ENCODE assay signal across 22 mouse cellular contexts in the genomic region with DNA sequence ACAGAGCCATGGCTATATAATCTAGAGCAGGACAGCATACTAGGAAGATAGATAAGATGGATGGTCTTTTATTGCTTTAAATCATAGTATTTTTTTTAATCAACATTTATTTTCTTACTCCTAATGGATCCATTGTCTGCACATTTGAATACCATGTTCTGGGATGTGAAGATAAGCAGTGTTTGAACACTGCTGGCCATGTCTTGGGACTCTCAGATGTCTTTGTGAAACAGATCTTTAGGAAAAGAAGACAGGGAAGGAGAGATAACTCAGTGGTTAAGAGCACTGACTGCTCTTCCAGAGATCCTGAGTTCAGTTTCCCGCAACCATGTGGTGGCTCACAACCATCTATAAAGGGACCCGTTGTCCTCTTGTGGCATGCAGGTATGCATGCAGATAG. TPM values are rescaled to one million over a fixed set of nuclear protein-coding genes. Genes with fewer than 3 reads are reported as not detected.
DNase-seq lines count a peak whose midpoint lies in the region; ATAC-seq lines count a peak whose summit lies in the region.
"Had no signal": no experiment of that assay in that cellular context is flagged by ENCODE, and none has a peak within 500 bp of the region (broad histone marks: within the 10 kb centered on the region; RNA-seq: fewer than 3 reads in every experiment).

No protein-coding gene starts in this region.

- no peak overlapping the region for H3K27ac ChIP-seq in liver, embryonic 13.5 days
- H3K27ac ChIP-seq in liver, embryonic 11.5 days (ENCODE audit: low read depth, low read length), result no peak overlapping the region
- H3K27ac ChIP-seq in midbrain, embryonic 11.5 days (ENCODE audit: low read depth, low read length), result no peak overlapping the region
- no peak overlapping the region for H3K27ac ChIP-seq in midbrain, embryonic 10.5 days (replicated peaks)

- no peaks in the 10 kb centered on the region for H3K36me3 ChIP-seq in liver, embryonic 13.5 days
- no peaks in the 10 kb centered on the region for H3K36me3 ChIP-seq in liver, embryonic 11.5 days (ENCODE audit: control insufficient read depth, insufficient read depth, low read length)
- no peaks in the 10 kb centered on the region for H3K36me3 ChIP-seq in midbrain, embryonic 11.5 days (ENCODE audit: control insufficient read depth, insufficient read depth, low read length)
- no peaks in the 10 kb centered on the region for H3K36me3 ChIP-seq in midbrain, embryonic 10.5 days
- H3K36me3 ChIP-seq: G1E had no signal

- peaks cover 8% of the 10 kb centered on the region for H3K4me1 ChIP-seq in liver, embryonic 13.5 days (replicated peaks)
- H3K4me1 ChIP-seq in liver, embryonic 11.5 days (replicated peaks; ENCODE audit: control insufficient read depth, insufficient read depth, low read length), result no peaks in the 10 kb centered on the region
- no peaks in the 10 kb centered on the region for H3K4me1 ChIP-seq in midbrain, embryonic 11.5 days (ENCODE audit: control insufficient read depth, insufficient read depth, low read length)
- H3K4me1 ChIP-seq in midbrain, embryonic 10.5 days, result no peaks in the 10 kb centered on the region

- H3K9me3 ChIP-seq in liver, embryonic 13.5 days (replicated peaks), result no peaks in the 10 kb centered on the region
- H3K9me3 ChIP-seq in liver, embryonic 11.5 days (ENCODE audit: control insufficient read depth, low read length), result no peaks in the 10 kb centered on the region
- no peaks in the 10 kb centered on the region for H3K9me3 ChIP-seq in midbrain, embryonic 11.5 days (ENCODE audit: control insufficient read depth, low read length)
- no peaks in the 10 kb centered on the region for H3K9me3 ChIP-seq in midbrain, embryonic 10.5 days (replicated peaks)
- H3K9me3 ChIP-seq: G1E had no signal

- H3K9ac ChIP-seq in liver, embryonic 13.5 days, result no peak overlapping the region
- H3K9ac ChIP-seq in liver, embryonic 11.5 days (ENCODE audit: low read depth, low read length), result no peak overlapping the region
- no peak overlapping the region for H3K9ac ChIP-seq in midbrain, embryonic 11.5 days (ENCODE audit: low read length)

- 0 out of 2 replicates have a peak, but pooled peaks have one; percentile 34 for ATAC-seq in liver, embryonic 13.5 days (ENCODE audit: low read depth)
- no peak for ATAC-seq in liver, embryonic 11.5 days (replicated peaks; ENCODE audit: low FRiP score)
- ATAC-seq in midbrain, embryonic 11.5 days (ENCODE audit: low FRiP score), result no peak
- ATAC-seq in megakaryocyte progenitor cell, adult 5-6 weeks (replicated peaks; ENCODE audit: poor library complexity), result peak; percentile 26; the same call in 1 of the 2 replicates
- peak; percentile 73 for ATAC-seq in megakaryocyte-erythroid progenitor cell, adult 5-6 weeks (replicated peaks; ENCODE audit: low FRiP score, low TSS enrichment, poor library complexity, severe bottlenecking)
- ATAC-seq: activated CD4-positive, CD25-positive, alpha-beta regulatory T cell, adult 4 months; CD4-positive, CD25-positive, alpha-beta regulatory T cell, adult 4 months; Patski had no signal

- WGBS in liver, embryonic 13.5 days (ENCODE audit: insufficient replicate concordance), result 42% methylated on average over 2 of the region's 2 CpGs
- WGBS in liver, embryonic 11.5 days, result 69% methylated on average over 2 of the region's 2 CpGs
- WGBS in midbrain, embryonic 11.5 days, result 92% methylated on average over 2 of the region's 2 CpGs
- 87% methylated on average over 2 of the region's 2 CpGs for WGBS in midbrain, embryonic 10.5 days

- no peaks in the 10 kb centered on the region for H3K27me3 ChIP-seq in liver, embryonic 13.5 days
- no peaks in the 10 kb centered on the region for H3K27me3 ChIP-seq in liver, embryonic 11.5 days (replicated peaks; ENCODE audit: control insufficient read depth, insufficient read depth, low read length)
- no peaks in the 10 kb centered on the region for H3K27me3 ChIP-seq in midbrain, embryonic 11.5 days (ENCODE audit: control insufficient read depth, insufficient read depth, low read length)
- no peaks in the 10 kb centered on the region for H3K27me3 ChIP-seq in midbrain, embryonic 10.5 days (ENCODE audit: low read depth, poor library complexity, severe bottlenecking)
- H3K27me3 ChIP-seq: CH12.LX had no signal

- no peak overlapping the region for H3K4me3 ChIP-seq in liver, embryonic 13.5 days (replicated peaks)
- no peak overlapping the region for H3K4me3 ChIP-seq in liver, embryonic 11.5 days (ENCODE audit: low read depth, low read length)
- no peak overlapping the region for H3K4me3 ChIP-seq in midbrain, embryonic 11.5 days (ENCODE audit: low read depth, low read length)
- no peak overlapping the region for H3K4me3 ChIP-seq in midbrain, embryonic 10.5 days

- intact Hi-C loops in heart, postnatal 14 days (cut with DNase I), result no loop called here

- DNase-seq in liver, embryonic 13.5 days, result no peak
- no peak for DNase-seq in liver, embryonic 11.5 days (ENCODE audit: low spot score)
- DNase-seq in midbrain, embryonic 11.5 days (ENCODE audit: low spot score, missing footprints), result peak; percentile 66
- DNase-seq in midbrain, embryonic 10.5 days (ENCODE audit: low spot score), result no peak
- DNase-seq in heart, postnatal 14 days, result no peak
- no peak for DNase-seq in natural killer cell, adult 2 months (ENCODE audit: low spot score in 2 of 2)
- DNase-seq: adrenal gland, adult 2 months; adrenal gland, adult 8-10 months; adrenal gland, postnatal 10 days; adrenal gland, postnatal 14 days; adrenal gland, postnatal 25 days; adrenal gland, postnatal 36 days; B cell, adult 2 months; cerebellum, adult 11 months; cerebellum, adult 11-12 months had no signal

- H3K4me2 ChIP-seq in liver, embryonic 13.5 days, result no peak overlapping the region
- no peak overlapping the region for H3K4me2 ChIP-seq in liver, embryonic 11.5 days
- no peak overlapping the region for H3K4me2 ChIP-seq in midbrain, embryonic 11.5 days

RNA-seq across cellular contexts. Expression of a gene that starts 10.3 kb away (rescaled TPM):
- 2.7 and 4.1 TPM in 2 replicates for polyA plus RNA-seq in liver, embryonic 13.5 days (2015; fragmentation: Nextera tagmentation; extraction: Ambion mirVana)
- polyA plus RNA-seq in liver, embryonic 11.5 days (2014; fragmentation: Nextera tagmentation; extraction: Ambion mirVana), result 9.0 and 9.2 TPM in 2 replicates
- 29.5 and 29.6 TPM in 2 replicates for polyA plus RNA-seq in midbrain, embryonic 11.5 days (2014; fragmentation: Nextera tagmentation; extraction: Ambion mirVana)
- polyA plus RNA-seq in midbrain, embryonic 10.5 days (2016; fragmentation: Nextera tagmentation; extraction: Ambion mirVana), result 19.5 and 22.6 TPM in 2 replicates
- 2.7 and 6.2 TPM in 2 replicates for total RNA-seq in megakaryocyte progenitor cell, adult 5-6 weeks (2015)
- 3.0 and 3.9 TPM in 2 replicates for total RNA-seq in megakaryocyte progenitor cell, adult 5-6 weeks (2017)
- 11.0 and 23.3 TPM in 2 replicates for total RNA-seq in megakaryocyte-erythroid progenitor cell, adult 5-6 weeks (2014; fragmentation: Nextera tagmentation)
- 9.1 and 13.8 TPM in 2 replicates for total RNA-seq in megakaryocyte-erythroid progenitor cell, adult 5-6 weeks (2017)
- total RNA-seq in heart, postnatal 14 days (2021), result 10 to 100 TPM; 23.7 to 25.8 TPM

Comparison
In these comparisons a context has a peak if more than half of its experiments do, and no peak if none do; other contexts are left out.
1. ATAC-seq: peak in liver, embryonic 13.5 days (single experiment), megakaryocyte progenitor cell, adult 5-6 weeks (single experiment) and megakaryocyte-erythroid progenitor cell, adult 5-6 weeks (single experiment); none in liver, embryonic 11.5 days (single experiment) and midbrain, embryonic 11.5 days (single experiment).